Mouse (Mus musculus) limb, embryonic 10.5 days (tissue): ENCODE data around the gene Agfg1. TPM values are rescaled to one million over a fixed set of nuclear protein-coding genes. Genes with fewer than 3 reads are reported as not detected.

Experiments used
- DNase-seq: peaks from one replicate; pipeline ENCODE4 v3.0.0-alpha.2; 2017; ENCODE audit warnings: low spot score
- H3K27ac ChIP-seq: fragments of 300-500 bp; sonication (generic); 2 replicates; pipeline ENCODE4 v1.5.1; 2016; ENCODE audit warnings: mild to moderate bottlenecking
- H3K27me3 ChIP-seq: fragments of 300-500 bp; sonication (generic); 2 replicates; pipeline ENCODE4 v1.6.1; 2016; ENCODE audit warnings: low read depth, mild to moderate bottlenecking; ENCODE audit not compliant: poor library complexity, severe bottlenecking
- H3K36me3 ChIP-seq: fragments of 300-500 bp; sonication (generic); 2 replicates; pipeline ENCODE4 v1.6.1; 2016; ENCODE audit warnings: mild to moderate bottlenecking, moderate library complexity
- H3K4me1 ChIP-seq: fragments of 300-500 bp; sonication (generic); 2 replicates; pipeline ENCODE4 v1.6.1; 2016
- H3K4me3 ChIP-seq: fragments of 300-500 bp; sonication (generic); 2 replicates; pipeline ENCODE4 v1.5.1; 2016; ENCODE audit warnings: mild to moderate bottlenecking, moderate library complexity
- H3K9me3 ChIP-seq: fragments of 300-500 bp; sonication (generic); replicated peaks from 2 replicates; pipeline ENCODE4 v1.6.1; 2016; ENCODE audit warnings: mild to moderate bottlenecking
- WGBS: fragments of 180-500 bp; shearing (Covaris S2); methylation state at CpG from one replicate; pipeline ENCODE4 v1.1.7; 2016; 5-methylcytosine and 5-hydroxymethylcytosine counted together
- polyA plus RNA-seq: library from polyadenylated mRNA; unstranded; fragments of >200 nt; fragmentation: Nextera tagmentation; extraction: Ambion mirVana; gene quantifications from 2 replicates; pipeline ENCODE4 v1.2.1, GENCODE M21; 2016

The Agfg1 gene
- polyA plus RNA-seq = 26.9 and 30.5 TPM in 2 replicates

DNA sequence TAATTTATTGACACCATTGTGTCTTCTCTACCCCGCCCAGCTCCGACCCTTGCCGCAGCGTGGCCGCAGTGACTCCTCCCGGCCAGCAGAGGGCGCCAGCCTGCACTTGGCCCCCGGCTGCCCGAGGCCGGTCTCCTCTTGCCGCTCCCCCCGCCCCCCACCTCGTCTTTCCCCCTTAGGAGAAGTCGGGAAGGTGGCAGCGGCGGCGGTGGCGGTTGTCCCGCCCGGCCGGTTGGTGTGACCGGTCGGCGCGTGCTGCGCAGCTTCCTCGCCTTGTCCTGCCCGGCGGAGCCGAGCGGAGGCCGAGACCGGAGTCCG, at the start of gene Agfg1:
Gene Agfg1, plus strand, starts transcription at position 188 of the 318 bp plus-strand sequence.
- peak; percentile 97 for DNase-seq
- Histone ChIP-seq H3K27ac (peak within 1 kb of the TSS; percentile 90), H3K27me3 (no peaks in the 10 kb centered on the region), H3K4me1 (peaks cover 18% of the 10 kb centered on the region), H3K4me3 (peak within 1 kb of the TSS; percentile 100), H3K36me3 (peaks cover 15% of the 10 kb centered on the region), H3K9me3 (no peaks in the 10 kb centered on the region)
- WGBS = under 1% methylated on average over 34 of the region's 34 CpGs

DNA sequence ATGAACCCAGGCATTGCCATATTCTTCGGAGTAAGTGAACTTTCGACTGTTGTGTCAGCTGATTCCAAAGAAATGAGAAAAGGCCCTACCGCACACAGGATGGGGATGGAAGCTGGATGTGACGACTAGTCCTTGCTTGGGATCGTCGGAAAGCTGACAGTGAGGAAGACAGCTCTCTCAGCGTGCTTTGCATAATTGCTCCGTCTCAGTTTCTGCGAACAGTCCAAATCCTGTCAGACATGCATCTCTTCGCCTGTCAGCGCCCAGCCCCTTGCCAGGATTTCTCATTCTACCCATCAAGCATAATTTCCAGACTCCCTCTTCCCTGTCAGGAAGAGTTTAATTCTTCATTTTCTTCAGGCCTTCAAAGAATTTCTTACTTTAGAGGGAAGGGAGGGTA, 48.2 kb upstream of the Agfg1 start:
- DNase-seq = no peak
- Histone ChIP-seq H3K27me3 (no peaks in the 10 kb centered on the region), H3K4me3 (no peak overlapping the region), H3K36me3 (no peaks in the 10 kb centered on the region), H3K27ac (no peak overlapping the region), H3K4me1 (no peaks in the 10 kb centered on the region), H3K9me3 (no peaks in the 10 kb centered on the region)
- 91% methylated on average over 11 of the region's 11 CpGs for WGBS

GRCm38 (mm10) chr1:82792238-82792637, 47.0 kb upstream of the Agfg1 start:
- 93% methylated on average over 6 of the region's 6 CpGs for WGBS

GRCm38 (mm10) chr1:82793110-82793509, 46.2 kb upstream of the Agfg1 start:
- Histone ChIP-seq H3K4me3 (no peak overlapping the region), H3K4me1 (peaks cover under 1% of the 10 kb centered on the region; the same call in 1 of the 2 replicates), H3K9me3 (no peaks in the 10 kb centered on the region), H3K27me3 (no peaks in the 10 kb centered on the region), H3K27ac (no peak overlapping the region), H3K36me3 (no peaks in the 10 kb centered on the region)
- no peak for DNase-seq
- WGBS = 86% methylated on average over 3 of the region's 3 CpGs

More at GRCm38 (mm10) chr1:82792238-82792637, 47.0 kb upstream of the Agfg1 start:
- H3K9me3 ChIP-seq = no peaks in the 10 kb centered on the region
- no peaks in the 10 kb centered on the region for H3K4me1 ChIP-seq
- no peaks in the 10 kb centered on the region for H3K27me3 ChIP-seq
- no peak for DNase-seq
- H3K27ac ChIP-seq = no peak overlapping the region
- no peaks in the 10 kb centered on the region for H3K36me3 ChIP-seq
- no peak overlapping the region for H3K4me3 ChIP-seq

GRCm38 (mm10) chr1:82793986-82794385, 45.3 kb upstream of the Agfg1 start:
- Histone ChIP-seq H3K4me1 (peaks cover 6% of the 10 kb centered on the region; the same call in 1 of the 2 replicates), H3K9me3 (no peaks in the 10 kb centered on the region), H3K27me3 (no peaks in the 10 kb centered on the region), H3K4me3 (no peak overlapping the region), H3K36me3 (no peaks in the 10 kb centered on the region), H3K27ac (no peak overlapping the region)
- no peak for DNase-seq
- WGBS = 63% methylated on average over 4 of the region's 4 CpGs

DNA sequence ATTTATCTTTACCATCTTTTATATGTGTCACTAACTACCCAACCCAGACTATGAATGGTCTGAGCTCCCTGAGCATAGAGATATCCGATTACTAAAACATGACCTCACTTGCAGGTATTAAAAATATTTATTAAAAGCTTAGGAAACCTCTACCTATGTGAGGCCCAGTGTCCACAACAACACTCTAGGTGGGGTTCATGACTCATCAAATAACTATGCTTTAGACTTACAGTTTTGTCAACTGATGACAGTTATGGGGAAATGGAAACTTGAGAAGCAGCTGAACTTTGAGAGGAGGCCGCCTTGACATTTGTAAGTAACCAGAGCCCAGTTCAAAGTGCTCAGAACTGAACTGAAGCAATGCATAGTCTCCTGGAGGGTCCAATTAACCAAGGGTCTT, 44.1 kb upstream of the Agfg1 start:
- H3K9me3 ChIP-seq = no peaks in the 10 kb centered on the region
- DNase-seq = no peak
- no peak overlapping the region for H3K27ac ChIP-seq
- no peak overlapping the region for H3K4me3 ChIP-seq
- WGBS = 89% methylated on average over 2 of the region's 2 CpGs
- H3K4me1 ChIP-seq = peaks cover 6% of the 10 kb centered on the region; the same call in 1 of the 2 replicates
- no peaks in the 10 kb centered on the region for H3K36me3 ChIP-seq
- no peaks in the 10 kb centered on the region for H3K27me3 ChIP-seq

- Histone ChIP-seq H3K27ac (no peak overlapping the region), H3K27me3 (no peaks in the 10 kb centered on the region), H3K9me3 (no peaks in the 10 kb centered on the region), H3K4me3 (no peak overlapping the region), H3K36me3 (no peaks in the 10 kb centered on the region), H3K4me1 (peaks cover 6% of the 10 kb centered on the region; the same call in 1 of the 2 replicates)
- no peak for DNase-seq
- WGBS = 73% methylated on average over 18 of the region's 18 CpGs
Measured at GRCm38 (mm10) chr1:82795702-82796443, 43.4 kb upstream of the Agfg1 start.

GRCm38 (mm10) chr1:82797088-82797487, 42.2 kb upstream of the Agfg1 start:
- no peak for DNase-seq
- Histone ChIP-seq H3K9me3 (no peaks in the 10 kb centered on the region), H3K4me3 (no peak overlapping the region), H3K4me1 (peaks cover 6% of the 10 kb centered on the region; the same call in 1 of the 2 replicates), H3K27ac (no peak overlapping the region), H3K27me3 (no peaks in the 10 kb centered on the region), H3K36me3 (no peaks in the 10 kb centered on the region)
- WGBS = 93% methylated on average over 4 of the region's 4 CpGs

- WGBS = 63% methylated on average over 5 of the region's 5 CpGs
- DNase-seq = no peak
- no peak overlapping the region for H3K27ac ChIP-seq
- no peaks in the 10 kb centered on the region for H3K27me3 ChIP-seq
- no peaks in the 10 kb centered on the region for H3K36me3 ChIP-seq
- peaks cover 6% of the 10 kb centered on the region; the same call in 1 of the 2 replicates for H3K4me1 ChIP-seq
- no peak overlapping the region for H3K4me3 ChIP-seq
- H3K9me3 ChIP-seq = no peaks in the 10 kb centered on the region
Measured at GRCm38 (mm10) chr1:82798304-82798703, 41.0 kb upstream of the Agfg1 start.

GRCm38 (mm10) chr1:82798922-82799321, 40.4 kb upstream of the Agfg1 start:
- no peak for DNase-seq
- H3K36me3 ChIP-seq = no peaks in the 10 kb centered on the region
- H3K4me3 ChIP-seq = no peak overlapping the region
- no peaks in the 10 kb centered on the region for H3K27me3 ChIP-seq
- 83% methylated on average over 4 of the region's 4 CpGs for WGBS
- H3K27ac ChIP-seq = no peak overlapping the region
- H3K4me1 ChIP-seq = peaks cover 6% of the 10 kb centered on the region; the same call in 1 of the 2 replicates
- no peaks in the 10 kb centered on the region for H3K9me3 ChIP-seq

GRCm38 (mm10) chr1:82801105-82801783, 38.0 kb upstream of the Agfg1 start:
- Histone ChIP-seq H3K27ac (no peak overlapping the region), H3K4me1 (peaks cover 6% of the 10 kb centered on the region; the same call in 1 of the 2 replicates), H3K27me3 (no peaks in the 10 kb centered on the region), H3K9me3 (no peaks in the 10 kb centered on the region), H3K4me3 (no peak overlapping the region), H3K36me3 (no peaks in the 10 kb centered on the region)
- DNase-seq = no peak
- WGBS = 88% methylated on average over 12 of the region's 12 CpGs

DNA sequence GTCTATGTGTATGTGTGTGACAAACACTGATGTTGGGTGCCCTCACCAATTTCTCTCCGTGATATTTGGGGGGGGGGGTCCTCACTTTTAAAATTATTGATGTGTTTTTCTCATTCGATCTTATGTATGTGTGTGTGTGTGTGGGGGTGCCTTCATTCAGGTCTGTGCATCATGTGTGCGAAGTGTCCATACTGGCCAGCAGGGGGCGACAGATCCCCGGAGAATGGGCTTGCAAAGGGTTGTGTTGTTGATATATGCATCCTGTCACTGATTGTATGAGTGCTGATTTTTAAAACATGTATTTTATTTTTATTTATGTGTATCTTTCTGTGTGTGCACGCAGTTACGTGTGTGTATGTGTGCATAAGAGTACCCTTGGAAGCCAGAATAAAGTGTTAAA, 35.7 kb upstream of the Agfg1 start:
- 79% methylated on average over 7 of the region's 7 CpGs for WGBS
- H3K4me3 ChIP-seq = no peak overlapping the region
- H3K27ac ChIP-seq = no peak overlapping the region
- DNase-seq = no peak
- no peaks in the 10 kb centered on the region for H3K27me3 ChIP-seq
- H3K36me3 ChIP-seq = no peaks in the 10 kb centered on the region
- no peaks in the 10 kb centered on the region for H3K9me3 ChIP-seq
- 0 out of 2 replicates have a peak, but pooled peaks cover 2% of the 10 kb centered on the region for H3K4me1 ChIP-seq

DNA sequence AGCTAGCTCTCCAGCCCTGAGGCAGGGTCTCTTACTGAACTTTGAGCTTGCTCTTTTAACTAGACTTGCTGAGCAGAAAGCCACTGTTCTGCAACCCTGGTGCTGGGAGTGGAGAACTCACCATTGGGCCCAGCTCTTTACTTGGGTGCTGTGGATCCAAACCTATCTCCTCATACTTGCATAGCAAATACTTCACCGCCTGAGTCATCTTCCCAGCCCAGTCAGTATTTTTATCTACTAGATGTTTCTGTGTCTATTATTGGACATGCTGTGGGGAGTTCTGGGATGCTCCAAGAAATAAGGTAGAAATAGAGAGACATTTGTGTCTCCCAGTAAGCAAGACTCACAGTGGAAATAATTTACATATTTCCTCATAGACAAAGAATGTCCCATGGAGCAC, 35.2 kb upstream of the Agfg1 start:
- Histone ChIP-seq H3K4me1 (no peaks in the 10 kb centered on the region), H3K9me3 (no peaks in the 10 kb centered on the region), H3K27me3 (no peaks in the 10 kb centered on the region), H3K4me3 (no peak overlapping the region), H3K36me3 (no peaks in the 10 kb centered on the region), H3K27ac (no peak overlapping the region)
- WGBS = 100% methylated on average over 1 of the region's 1 CpGs
- DNase-seq = no peak
